Mouse (Mus musculus) stomach, postnatal 0 days (tissue): ENCODE measurements around the gene Dhtkd1.

Source experiments
- CTCF ChIP-seq: IDR thresholded peaks from 2 replicates; pipeline ENCODE4 v1.5.1; 2016; ENCODE audit warnings: antibody characterized with exemption, low read depth, mild to moderate bottlenecking, moderate library complexity
- EP300 ChIP-seq: optimal IDR thresholded peaks from 2 replicates; pipeline ENCODE3; 2016; ENCODE audit warnings: antibody characterized with exemption

- TF ChIP-seq EP300 (no peak), CTCF (no peak)
Measured at GRCm38 (mm10) chr2:5946876-5947275, 4.3 kb upstream of the Dhtkd1 start.
